Mouse (Mus musculus): ENCODE measurements around the gene Vat1. TPM values are rescaled to one million over a fixed set of nuclear protein-coding genes. Genes with fewer than 3 reads are reported as not detected.

The Vat1 gene
- 59.3 and 62.3 TPM in 2 replicates for polyA plus RNA-seq (2015; fragmentation: Nextera tagmentation; extraction: Ambion mirVana)

GRCm38 (mm10) chr11:101465869-101466551, at the start of gene Vat1:
TSS of gene Vat1 (minus strand) at chr11:101466230.
- Histone ChIP-seq H3K4me2 (peak within 1 kb of the TSS; percentile 95), H3K27ac (peak within 1 kb of the TSS; percentile 94), H3K4me3 (replicated peaks) (peak within 1 kb of the TSS; percentile 89), H3K9me3 (no peaks in the 10 kb centered on the region), H3K4me1 (peaks cover 38% of the 10 kb centered on the region), H3K9ac (peak within 1 kb of the TSS; percentile 68), H3K36me3 (peaks cover 4% of the 10 kb centered on the region; the same call in 1 of the 2 replicates), H3K27me3 (replicated peaks) (no peaks in the 10 kb centered on the region)
- peak; percentile 59 for ATAC-seq (ENCODE audit: insufficient read depth, low FRiP score, low read depth)
- 2% methylated on average over 60 of the region's 60 CpGs for WGBS

- H3K4me1 ChIP-seq: no peaks in the 10 kb centered on the region
- no peak overlapping the region for H3K9ac ChIP-seq
- H3K4me3 ChIP-seq (replicated peaks): no peak overlapping the region
- no peak for ATAC-seq (ENCODE audit: insufficient read depth, low FRiP score, low read depth)
- no peaks in the 10 kb centered on the region for H3K9me3 ChIP-seq
- H3K27me3 ChIP-seq (replicated peaks): no peaks in the 10 kb centered on the region
- H3K36me3 ChIP-seq: peaks cover 12% of the 10 kb centered on the region; the same call in 1 of the 2 replicates
- no peak overlapping the region for H3K27ac ChIP-seq
- 87% methylated on average over 7 of the region's 7 CpGs for WGBS
- H3K4me2 ChIP-seq: no peak overlapping the region
Observed at GRCm38 (mm10) chr11:101507090-101507489, 41.1 kb upstream of the Vat1 start.

- Histone ChIP-seq H3K27me3 (replicated peaks) (no peaks in the 10 kb centered on the region), H3K27ac (no peak overlapping the region), H3K4me1 (no peaks in the 10 kb centered on the region), H3K4me2 (no peak overlapping the region), H3K9ac (no peak overlapping the region), H3K36me3 (peaks cover 12% of the 10 kb centered on the region; the same call in 1 of the 2 replicates), H3K4me3 (replicated peaks) (no peak overlapping the region), H3K9me3 (no peaks in the 10 kb centered on the region)
- ATAC-seq (ENCODE audit: insufficient read depth, low FRiP score, low read depth): no peak
- 92% methylated on average over 5 of the region's 5 CpGs for WGBS
Observed at GRCm38 (mm10) chr11:101506269-101506780, 40.3 kb upstream of the Vat1 start.

- no peak for ATAC-seq (ENCODE audit: insufficient read depth, low FRiP score, low read depth)
Observed at GRCm38 (mm10) chr11:101486126-101486525, 20.1 kb upstream of the Vat1 start.

GRCm38 (mm10) chr11:101485509-101486028, 19.5 kb upstream of the Vat1 start:
- no peak overlapping the region for H3K4me2 ChIP-seq
- no peaks in the 10 kb centered on the region for H3K4me1 ChIP-seq
- H3K27me3 ChIP-seq (replicated peaks): no peaks in the 10 kb centered on the region
- no peak overlapping the region for H3K4me3 ChIP-seq (replicated peaks)
- H3K27ac ChIP-seq: no peak overlapping the region
- WGBS: 41% methylated on average over 6 of the region's 6 CpGs
- peak; percentile 45; the same call in 1 of the 2 replicates for ATAC-seq (ENCODE audit: insufficient read depth, low FRiP score, low read depth)
- H3K9me3 ChIP-seq: no peaks in the 10 kb centered on the region
- no peak overlapping the region for H3K9ac ChIP-seq
- H3K36me3 ChIP-seq: 0 out of 2 replicates have a peak, but pooled peaks cover 7% of the 10 kb centered on the region

More at GRCm38 (mm10) chr11:101486126-101486525, 20.1 kb upstream of the Vat1 start:
- WGBS: 63% methylated on average over 6 of the region's 6 CpGs
- no peak overlapping the region for H3K9ac ChIP-seq
- H3K9me3 ChIP-seq: no peaks in the 10 kb centered on the region
- no peaks in the 10 kb centered on the region for H3K27me3 ChIP-seq (replicated peaks)
- no peak overlapping the region for H3K27ac ChIP-seq
- H3K4me1 ChIP-seq: no peaks in the 10 kb centered on the region
- no peak overlapping the region for H3K4me3 ChIP-seq (replicated peaks)
- no peak overlapping the region for H3K4me2 ChIP-seq
- H3K36me3 ChIP-seq: 0 out of 2 replicates have a peak, but pooled peaks cover 7% of the 10 kb centered on the region

- no peaks in the 10 kb centered on the region for H3K9me3 ChIP-seq
- no peak for ATAC-seq (ENCODE audit: insufficient read depth, low FRiP score, low read depth)
- 0 out of 2 replicates have a peak, but pooled peaks cover 6% of the 10 kb centered on the region for H3K36me3 ChIP-seq
- H3K4me1 ChIP-seq: no peaks in the 10 kb centered on the region; the same call in 1 of the 2 replicates
- H3K27ac ChIP-seq: no peak overlapping the region
- H3K27me3 ChIP-seq (replicated peaks): no peaks in the 10 kb centered on the region
- H3K4me2 ChIP-seq: no peak overlapping the region
- H3K9ac ChIP-seq: no peak overlapping the region
- no peak overlapping the region for H3K4me3 ChIP-seq (replicated peaks)
- WGBS: 69% methylated on average over 7 of the region's 7 CpGs
Observed at GRCm38 (mm10) chr11:101484814-101485213, 18.8 kb upstream of the Vat1 start.

GRCm38 (mm10) chr11:101484245-101484644, 18.2 kb upstream of the Vat1 start:
- Histone ChIP-seq H3K9ac (no peak overlapping the region), H3K27me3 (replicated peaks) (no peaks in the 10 kb centered on the region), H3K27ac (0 out of 2 replicates have a peak overlapping the region, but pooled peaks have one; percentile 28), H3K9me3 (no peaks in the 10 kb centered on the region), H3K4me2 (no peak overlapping the region), H3K4me1 (no peaks in the 10 kb centered on the region; the same call in 1 of the 2 replicates), H3K4me3 (replicated peaks) (no peak overlapping the region), H3K36me3 (0 out of 2 replicates have a peak, but pooled peaks cover 3% of the 10 kb centered on the region)
- ATAC-seq (ENCODE audit: insufficient read depth, low FRiP score, low read depth): peak; percentile 43; the same call in 1 of the 2 replicates
- WGBS: 58% methylated on average over 6 of the region's 6 CpGs

GRCm38 (mm10) chr11:101483804-101484203, 17.8 kb upstream of the Vat1 start:
- Histone ChIP-seq H3K4me3 (replicated peaks) (no peak overlapping the region), H3K4me1 (no peaks in the 10 kb centered on the region; the same call in 1 of the 2 replicates), H3K9ac (no peak overlapping the region), H3K9me3 (no peaks in the 10 kb centered on the region), H3K4me2 (no peak overlapping the region), H3K36me3 (0 out of 2 replicates have a peak, but pooled peaks cover 3% of the 10 kb centered on the region), H3K27ac (no peak overlapping the region), H3K27me3 (replicated peaks) (no peaks in the 10 kb centered on the region)
- WGBS: 27% methylated on average over 3 of the region's 3 CpGs
- no peak for ATAC-seq (ENCODE audit: insufficient read depth, low FRiP score, low read depth)

- H3K9ac ChIP-seq: no peak overlapping the region
- WGBS: 22% methylated on average over 6 of the region's 6 CpGs
- no peak for ATAC-seq (ENCODE audit: insufficient read depth, low FRiP score, low read depth)
- H3K27ac ChIP-seq: no peak overlapping the region
- H3K36me3 ChIP-seq: no peaks in the 10 kb centered on the region
- no peaks in the 10 kb centered on the region for H3K9me3 ChIP-seq
- H3K27me3 ChIP-seq (replicated peaks): no peaks in the 10 kb centered on the region
- no peak overlapping the region for H3K4me3 ChIP-seq (replicated peaks)
- no peaks in the 10 kb centered on the region; the same call in 1 of the 2 replicates for H3K4me1 ChIP-seq
- H3K4me2 ChIP-seq: no peak overlapping the region
Observed at GRCm38 (mm10) chr11:101480912-101481311, 14.9 kb upstream of the Vat1 start.

GRCm38 (mm10) chr11:101479171-101479635, 13.2 kb upstream of the Vat1 start:
- no peaks in the 10 kb centered on the region; the same call in 1 of the 2 replicates for H3K4me1 ChIP-seq
- H3K4me3 ChIP-seq (replicated peaks): no peak overlapping the region
- H3K27ac ChIP-seq: no peak overlapping the region
- H3K27me3 ChIP-seq (replicated peaks): no peaks in the 10 kb centered on the region
- H3K9me3 ChIP-seq: no peaks in the 10 kb centered on the region
- H3K9ac ChIP-seq: no peak overlapping the region
- no peaks in the 10 kb centered on the region for H3K36me3 ChIP-seq
- WGBS: 15% methylated on average over 18 of the region's 18 CpGs
- peak overlapping the region; percentile 34; the same call in 1 of the 2 replicates for H3K4me2 ChIP-seq
- no peak for ATAC-seq (ENCODE audit: insufficient read depth, low FRiP score, low read depth)

GRCm38 (mm10) chr11:101477552-101478211, 11.7 kb upstream of the Vat1 start:
- H3K4me3 ChIP-seq (replicated peaks): no peak overlapping the region
- H3K9me3 ChIP-seq: no peaks in the 10 kb centered on the region
- ATAC-seq (ENCODE audit: insufficient read depth, low FRiP score, low read depth): no peak
- no peaks in the 10 kb centered on the region for H3K36me3 ChIP-seq
- 58% methylated on average over 10 of the region's 10 CpGs for WGBS
- no peak overlapping the region for H3K4me2 ChIP-seq
- no peak overlapping the region for H3K27ac ChIP-seq
- H3K4me1 ChIP-seq: no peaks in the 10 kb centered on the region; the same call in 1 of the 2 replicates
- H3K9ac ChIP-seq: no peak overlapping the region
- H3K27me3 ChIP-seq (replicated peaks): no peaks in the 10 kb centered on the region
